Mouse (Mus musculus) spleen, adult 2 months (tissue): ENCODE measurements around the gene Cc2d1a.

Experiments used
- CTCF ChIP-seq: fragments of 200-500 bp; IDR thresholded peaks from 2 replicates; pipeline ENCODE4 v1.5.1; 2011; ENCODE audit warnings: mild to moderate bottlenecking, inconsistent platforms; ENCODE audit not compliant: insufficient read depth, insufficient read length, insufficient replicate concordance; ENCODE audit errors: extremely low read depth
- POLR2A ChIP-seq: fragments of 200-500 bp; IDR thresholded peaks from 2 replicates; pipeline ENCODE4 v1.6.1; 2011; ENCODE audit warnings: low read depth, low read length, inconsistent platforms

DNA sequence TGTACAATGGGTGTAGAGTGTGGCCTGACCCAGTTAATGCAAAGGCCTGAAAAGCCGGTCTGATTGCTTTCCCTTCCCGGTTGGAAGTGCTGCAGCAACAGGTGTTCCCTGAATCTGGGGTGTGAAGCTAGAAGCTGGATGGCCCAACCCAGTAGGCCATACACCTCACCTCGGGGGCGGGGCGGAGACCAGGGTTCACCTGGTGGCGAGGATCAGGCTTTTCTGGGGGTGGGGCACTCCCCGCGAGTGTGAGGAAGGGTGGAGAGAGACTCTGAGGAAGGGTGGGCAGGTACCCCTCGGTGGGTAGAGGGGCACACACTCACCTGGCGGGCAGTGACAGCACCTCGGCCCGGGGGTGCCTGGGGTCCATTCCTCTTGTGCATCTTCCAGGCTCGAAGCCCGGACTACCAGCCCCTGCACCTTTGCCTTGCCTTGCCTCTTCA is 391 bp downstream of the Cc2d1a start:
- TF ChIP-seq CTCF (no peak), POLR2A (no peak)
